Mouse (Mus musculus) limb, embryonic 14.5 days (tissue): Measurements from ENCODE around the gene Amt. TPM values are rescaled to one million over a fixed set of nuclear protein-coding genes. Genes with fewer than 3 reads are reported as not detected.
"Not testable (repeated sequence)": the region's sequence is repeated elsewhere in the genome, so short reads cannot be mapped to it uniquely, and the experiment has no call there.

Source experiments
- ATAC-seq: fragments of 200-750 bp; cut with Nextera tagmentation; 2 replicates; pipeline ENCODE4 v1.8.0; 2017; ENCODE audit warnings: low read depth, moderate number of reproducible peaks, moderate TSS enrichment; ENCODE audit not compliant: low FRiP score
- DNase-seq: peaks from one replicate; pipeline ENCODE4 v3.0.0-alpha.2; 2015; ENCODE audit warnings: low spot score
- H3K27ac ChIP-seq: fragments of 300-500 bp; sonication (generic); replicated peaks from 2 replicates; pipeline ENCODE4 v1.5.1; 2014; ENCODE audit warnings: low read depth, mild to moderate bottlenecking, low read length, moderate library complexity, mixed read lengths
- H3K27me3 ChIP-seq: fragments of 300-500 bp; sonication (generic); 2 replicates; pipeline ENCODE4 v1.6.1; 2014; ENCODE audit warnings: low read length, mixed read lengths; ENCODE audit not compliant: control insufficient read depth, insufficient read depth
- H3K36me3 ChIP-seq: fragments of 300-500 bp; sonication (generic); 2 replicates; pipeline ENCODE4 v1.6.1; 2014; ENCODE audit warnings: mild to moderate bottlenecking, low read length, moderate library complexity, mixed read lengths; ENCODE audit not compliant: control insufficient read depth, insufficient read depth
- H3K4me1 ChIP-seq: fragments of 300-500 bp; sonication (generic); 2 replicates; pipeline ENCODE4 v1.6.1; 2014; ENCODE audit warnings: antibody characterized with exemption, low read length, mixed read lengths; ENCODE audit not compliant: control insufficient read depth, insufficient read depth
- H3K4me2 ChIP-seq: fragments of 300-500 bp; sonication (generic); replicated peaks from 2 replicates; pipeline ENCODE4 v1.6.1; 2014; ENCODE audit warnings: low read depth, mild to moderate bottlenecking, low read length, moderate library complexity; ENCODE audit not compliant: severe bottlenecking
- H3K4me3 ChIP-seq: fragments of 300-500 bp; sonication (generic); replicated peaks from 2 replicates; pipeline ENCODE4 v1.5.1; 2014; ENCODE audit warnings: low read length
- H3K9ac ChIP-seq: fragments of 300-500 bp; sonication (generic); 2 replicates; pipeline ENCODE4 v1.6.1; 2014; ENCODE audit warnings: mild to moderate bottlenecking, low read depth, low read length, moderate library complexity; ENCODE audit not compliant: severe bottlenecking
- H3K9me3 ChIP-seq: fragments of 300-500 bp; sonication (generic); 2 replicates; pipeline ENCODE4 v1.6.1; 2016; ENCODE audit warnings: low read length; ENCODE audit not compliant: control insufficient read depth
- POLR2A ChIP-seq: fragments of 200-500 bp; IDR thresholded peaks from 2 replicates; pipeline ENCODE4 v1.8.0; 2012; ENCODE audit warnings: inconsistent platforms, mild to moderate bottlenecking, moderate library complexity, borderline replicate concordance; ENCODE audit not compliant: insufficient read depth, insufficient read length; ENCODE audit errors: extremely low read depth
- WGBS: fragments of 180-500 bp; shearing (Covaris S2); extraction: QIAGEN DNeasy Blood & Tissue Kit; methylation state at CpG from one replicate; pipeline ENCODE4 v1.1.7; 2014; 5-methylcytosine and 5-hydroxymethylcytosine counted together
- polyA plus RNA-seq, 2 experiments: library from polyadenylated mRNA; depleted of rRNA in 1 of 2; stranded (reverse) in 1 of 2; unstranded in 1 of 2; fragments of >200 nt; fragmentation: Nextera tagmentation in 1 of 2; extraction: Ambion mirVana in 1 of 2; gene quantifications; 2 replicates each; pipeline versions ENCODE4 v1.2.1 to v1.2.3; 2012 to 2014

The Amt gene
- polyA plus RNA-seq, 2 experiments = 6.9 to 28.2 TPM

- peaks cover 29% of the 10 kb centered on the region for H3K36me3 ChIP-seq
- no peak overlapping the region for H3K4me3 ChIP-seq
- H3K4me2 ChIP-seq = no peak overlapping the region
- TF ChIP-seq POLR2A = no peak
- no peaks in the 10 kb centered on the region for H3K27me3 ChIP-seq
- no peaks in the 10 kb centered on the region for H3K4me1 ChIP-seq
- 94% methylated on average over 3 of the region's 3 CpGs for WGBS
- no peak for ATAC-seq
- no peak overlapping the region for H3K27ac ChIP-seq
- no peak for DNase-seq
- no peak overlapping the region for H3K9ac ChIP-seq
- H3K9me3 ChIP-seq = no peaks in the 10 kb centered on the region
Observed at GRCm38 (mm10) chr9:108317572-108317971, 20.9 kb downstream of the Amt start.

GRCm38 (mm10) chr9:108318462-108318861 is 21.8 kb downstream of the Amt start:
- peaks cover 29% of the 10 kb centered on the region for H3K36me3 ChIP-seq
- no peak overlapping the region for H3K27ac ChIP-seq
- no peaks in the 10 kb centered on the region for H3K4me1 ChIP-seq
- H3K27me3 ChIP-seq = no peaks in the 10 kb centered on the region
- no peak for ATAC-seq
- H3K4me2 ChIP-seq = no peak overlapping the region
- no peak overlapping the region for H3K4me3 ChIP-seq
- no peak overlapping the region for H3K9ac ChIP-seq
- WGBS = 89% methylated on average over 2 of the region's 2 CpGs
- no peaks in the 10 kb centered on the region for H3K9me3 ChIP-seq
- TF ChIP-seq POLR2A = no peak
- no peak for DNase-seq

GRCm38 (mm10) chr9:108322054-108322453 is 25.4 kb downstream of the Amt start:
- not testable (repeated sequence) for H3K4me1 ChIP-seq, H3K27ac ChIP-seq, H3K9ac ChIP-seq, H3K4me3 ChIP-seq, H3K4me2 ChIP-seq, H3K9me3 ChIP-seq, ATAC-seq, DNase-seq, H3K27me3 ChIP-seq
- peaks cover 36% of the 10 kb centered on the region for H3K36me3 ChIP-seq
- WGBS = 91% methylated on average over 7 of the region's 7 CpGs

- no peak overlapping the region for H3K4me3 ChIP-seq
- ATAC-seq (no peak), DNase-seq (no peak)
- no peaks in the 10 kb centered on the region for H3K9me3 ChIP-seq
- H3K4me1 ChIP-seq = no peaks in the 10 kb centered on the region
- no peak overlapping the region for H3K4me2 ChIP-seq
- no peak for TF ChIP-seq POLR2A
- no peaks in the 10 kb centered on the region for H3K27me3 ChIP-seq
- peaks cover 60% of the 10 kb centered on the region for H3K36me3 ChIP-seq
- H3K9ac ChIP-seq = no peak overlapping the region
- no peak overlapping the region for H3K27ac ChIP-seq
- WGBS = 92% methylated on average over 1 of the region's 1 CpGs
Observed at GRCm38 (mm10) chr9:108324784-108325183, 28.1 kb downstream of the Amt start.

GRCm38 (mm10) chr9:108325811-108326210 is 29.2 kb downstream of the Amt start:
- H3K36me3 ChIP-seq = peaks cover 63% of the 10 kb centered on the region
- WGBS = 98% methylated on average over 2 of the region's 2 CpGs

More at GRCm38 (mm10) chr9:108325811-108326210, 29.2 kb downstream of the Amt start:
- TF ChIP-seq POLR2A = no peak
- Histone ChIP-seq H3K4me3 (no peak overlapping the region), H3K4me2 (no peak overlapping the region), H3K9me3 (no peaks in the 10 kb centered on the region), H3K27me3 (no peaks in the 10 kb centered on the region), H3K4me1 (no peaks in the 10 kb centered on the region), H3K9ac (no peak overlapping the region), H3K27ac (no peak overlapping the region)
- no peak for ATAC-seq
- DNase-seq = no peak
